Mouse (Mus musculus): ENCODE data around the gene Pcyox1. TPM values are rescaled to one million over a fixed set of nuclear protein-coding genes. Genes with fewer than 3 reads are reported as not detected.
"Not testable (repeated sequence)": the region's sequence is repeated elsewhere in the genome, so short reads cannot be mapped to it uniquely, and the experiment has no call there.

Pcyox1 gene
- total RNA-seq, 4 experiments from 2014 or later, result 151 to 257 (median 207) TPM

DNA sequence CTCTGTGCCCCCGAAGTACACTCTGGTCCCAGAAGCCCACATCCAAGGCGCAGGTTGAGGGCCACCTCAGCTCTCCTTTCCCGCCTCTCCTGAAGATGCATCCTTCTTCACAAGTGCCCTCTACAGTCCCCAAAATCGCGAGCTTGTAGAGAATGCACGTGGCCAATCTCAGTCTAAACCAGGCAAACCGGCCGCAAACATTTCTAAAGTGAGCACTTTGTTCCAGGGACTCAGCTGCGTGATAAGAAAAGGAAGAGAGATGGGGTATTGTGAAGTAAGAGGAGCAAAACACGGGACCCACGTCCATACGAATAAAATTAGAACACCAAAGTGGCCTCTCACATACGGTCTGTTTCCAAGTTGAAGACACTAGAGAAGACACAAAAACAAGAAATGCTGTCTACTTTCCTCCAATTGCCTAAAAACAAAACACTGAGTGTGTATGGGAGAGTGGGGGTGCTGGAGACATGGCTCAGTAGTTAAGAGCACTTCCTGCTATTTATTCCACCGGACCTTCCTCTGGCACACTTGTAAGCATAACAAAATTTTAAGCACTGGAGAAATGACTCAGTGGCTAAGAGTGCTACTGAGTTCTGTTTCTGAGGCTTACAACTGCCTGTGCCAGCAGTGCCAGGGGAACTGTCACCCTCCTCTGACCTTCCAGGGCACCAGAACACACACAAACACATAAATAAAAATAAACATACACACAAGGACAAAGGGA, 465 bp upstream of the Pcyox1 start:
- DNase-seq, result no peak

DNA sequence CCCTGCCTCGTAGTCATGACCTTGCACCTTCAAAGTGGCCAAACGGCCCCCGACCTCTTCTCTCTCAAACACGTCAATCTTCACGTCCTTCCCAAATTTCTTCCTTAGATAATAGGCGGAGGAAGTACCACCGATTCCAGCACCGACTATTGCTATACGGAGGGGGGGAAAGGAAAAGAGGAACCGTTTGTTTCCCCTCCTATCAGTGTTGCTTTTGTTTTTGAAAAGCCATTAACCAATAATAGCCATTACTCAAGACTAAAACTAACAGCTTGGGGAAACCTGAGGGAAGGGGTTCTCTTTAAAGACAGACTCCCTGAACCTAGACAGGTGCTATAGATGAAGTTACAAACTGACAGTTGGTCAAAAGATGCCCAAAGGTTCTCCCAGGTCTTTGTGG, 985 bp downstream of the Pcyox1 start:
- DNase-seq, result no peak

DNA sequence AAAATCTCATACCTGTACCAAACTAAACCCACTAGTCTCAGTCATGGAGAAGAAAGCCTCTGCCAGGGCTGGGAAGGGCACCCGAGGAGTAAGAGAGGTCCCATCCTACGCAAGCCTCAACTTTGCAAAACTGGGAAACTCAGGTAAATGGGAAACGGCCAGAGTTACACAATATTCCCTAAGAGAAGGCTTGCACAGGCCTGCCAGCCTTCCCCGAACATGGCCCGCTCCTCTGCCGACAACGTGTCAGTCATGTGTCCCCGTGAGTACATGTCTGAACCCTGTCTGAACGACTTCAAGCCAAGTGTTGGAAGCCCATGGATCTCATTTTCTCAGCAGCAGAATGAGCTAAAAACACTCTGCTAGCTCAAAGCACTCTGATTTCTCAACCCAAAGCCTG, 1.9 kb downstream of the Pcyox1 start:
- DNase-seq, result no peak

DNA sequence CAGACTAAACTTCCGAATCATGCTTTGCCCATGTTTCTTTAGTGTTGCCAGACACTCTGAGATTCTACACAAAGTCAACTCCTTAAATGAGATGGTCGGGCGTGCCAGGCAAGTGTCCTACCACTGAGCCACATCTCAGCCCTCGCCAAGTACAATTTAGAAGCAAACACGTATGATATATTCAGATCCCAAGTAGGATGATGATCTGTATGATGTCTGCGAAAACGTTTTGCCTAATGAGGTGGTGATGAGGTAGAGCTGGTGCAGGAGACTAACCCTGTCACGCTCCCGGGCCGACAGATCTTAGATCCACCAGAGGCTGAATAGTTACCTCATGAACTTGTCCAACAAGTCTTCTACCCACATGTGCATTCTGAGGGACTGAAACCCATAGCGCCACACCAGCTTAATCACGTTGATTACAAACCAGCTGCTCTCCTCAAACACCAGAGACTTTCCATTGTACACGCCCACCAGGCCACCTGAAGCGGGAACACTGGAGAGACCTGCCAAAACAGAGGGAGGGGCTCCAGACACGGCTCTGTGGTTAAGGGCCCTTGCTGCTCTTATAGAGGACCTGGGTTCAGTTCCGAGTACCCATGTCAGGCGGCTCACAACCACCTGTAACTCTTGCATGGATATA, 2.8 kb downstream of the Pcyox1 start:
- no peak for DNase-seq

DNA sequence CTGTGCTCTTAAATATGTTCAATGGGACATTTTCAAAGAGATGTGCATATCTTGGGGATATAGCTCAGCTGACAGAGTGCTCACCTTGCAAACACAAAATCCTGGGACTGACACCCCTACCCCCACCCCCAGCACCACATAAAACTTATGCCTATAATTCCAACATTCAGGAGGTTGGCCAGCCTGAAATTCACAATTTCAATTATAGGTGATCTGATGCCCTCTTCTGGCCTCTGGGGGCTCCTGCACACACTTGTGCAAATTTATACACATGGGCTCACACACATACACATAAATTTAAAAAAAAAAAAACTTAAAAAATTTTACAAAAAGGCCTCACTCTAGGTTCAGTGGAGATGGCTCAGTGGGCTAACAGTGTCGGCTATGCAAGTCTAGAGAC, 3.8 kb downstream of the Pcyox1 start:
- DNase-seq, result no peak

DNA sequence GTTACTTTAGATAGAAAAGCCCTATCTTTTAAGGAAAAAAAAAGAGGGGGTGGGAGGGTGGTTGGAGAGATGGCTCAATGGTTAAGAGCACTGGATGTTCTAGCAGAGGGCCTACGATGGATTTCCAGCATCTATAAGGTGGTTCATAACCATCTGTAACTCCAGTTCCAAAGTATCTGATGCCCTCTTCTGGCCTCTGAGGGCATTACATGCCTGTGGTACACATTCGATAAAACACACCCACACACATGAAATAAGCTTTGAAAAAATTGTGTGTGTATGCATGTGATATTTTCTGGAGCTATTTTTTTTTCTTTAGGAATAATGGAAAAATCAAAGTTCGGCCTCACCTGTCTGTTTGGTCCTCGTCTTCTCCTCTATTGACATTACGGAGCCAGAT, 5.6 kb downstream of the Pcyox1 start:
- no peak for DNase-seq

DNA sequence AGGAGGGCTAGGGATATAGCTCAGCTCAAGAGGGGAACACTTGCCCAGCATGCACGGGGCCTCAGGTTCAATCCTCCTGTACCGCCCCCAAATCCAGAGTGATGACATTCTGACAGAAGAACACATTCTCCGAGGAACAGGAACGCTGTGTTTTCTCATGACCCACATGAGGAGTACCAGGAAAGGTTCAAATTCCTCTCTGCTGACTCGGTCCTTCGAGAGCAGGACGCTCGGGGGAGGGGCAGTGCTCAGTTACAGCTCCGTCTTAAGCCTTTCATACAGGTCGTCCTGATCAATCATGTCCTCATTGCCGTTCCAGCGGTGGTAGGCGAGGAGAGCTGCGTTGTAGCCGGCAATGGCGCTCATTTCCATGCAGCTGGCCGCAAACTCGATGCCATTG, 8.5 kb downstream of the Pcyox1 start:
- DNase-seq, result no peak

DNA sequence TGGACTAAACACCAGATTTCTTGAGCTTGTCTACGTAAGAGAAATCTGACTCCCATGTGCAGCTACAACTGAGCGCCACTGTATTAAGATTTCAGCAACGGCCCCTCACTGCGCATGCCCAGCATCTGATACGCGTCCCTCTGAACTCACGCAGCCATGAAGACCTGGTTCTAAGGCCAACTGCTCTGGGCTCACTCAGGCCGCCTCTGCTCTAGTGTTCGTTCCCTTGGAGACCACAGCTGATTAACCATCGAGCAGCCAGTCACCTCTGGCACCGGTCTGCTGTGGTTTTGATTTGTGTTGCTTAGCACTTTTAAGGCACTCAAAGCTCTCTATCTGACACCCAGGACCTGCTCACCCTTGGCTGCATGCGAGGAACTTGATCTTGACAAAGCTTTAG, 9.6 kb downstream of the Pcyox1 start:
- no peak for DNase-seq

DNA sequence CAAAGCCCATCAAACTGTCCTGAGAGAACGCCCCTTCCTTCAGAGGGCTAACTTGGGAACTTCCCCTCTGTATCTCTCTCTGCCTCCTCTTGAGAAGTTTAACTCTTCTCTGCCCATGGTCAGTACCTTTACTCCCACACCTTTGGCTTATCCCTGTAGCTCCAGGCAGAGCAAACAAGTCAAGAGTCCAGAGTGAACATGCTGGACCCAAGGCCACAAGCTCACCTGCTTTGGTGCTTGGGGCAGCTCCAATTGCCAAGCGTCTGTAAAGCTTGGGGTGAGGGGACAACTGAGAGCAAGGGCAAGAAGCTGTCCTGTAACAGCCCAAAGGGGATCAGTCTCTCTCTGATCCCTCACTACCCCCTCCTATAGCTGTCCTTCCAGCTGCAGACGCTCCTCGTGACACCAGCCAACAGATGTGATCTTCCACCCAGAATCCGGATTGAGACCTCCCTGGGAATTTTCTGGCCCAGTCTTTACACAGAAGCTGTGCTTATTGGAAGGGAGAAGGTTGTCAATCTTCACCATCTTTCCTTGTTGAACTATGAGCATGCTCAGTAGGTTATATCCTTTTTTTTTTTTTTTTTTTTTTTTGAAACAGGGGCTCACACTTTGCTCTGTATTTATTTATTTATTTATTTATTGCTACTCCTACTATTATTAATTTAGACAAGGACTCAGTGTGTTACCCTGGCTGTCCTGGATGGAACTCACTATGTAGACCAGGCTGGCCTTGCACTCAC, 11.4 kb downstream of the Pcyox1 start:
- no peak for DNase-seq

DNA sequence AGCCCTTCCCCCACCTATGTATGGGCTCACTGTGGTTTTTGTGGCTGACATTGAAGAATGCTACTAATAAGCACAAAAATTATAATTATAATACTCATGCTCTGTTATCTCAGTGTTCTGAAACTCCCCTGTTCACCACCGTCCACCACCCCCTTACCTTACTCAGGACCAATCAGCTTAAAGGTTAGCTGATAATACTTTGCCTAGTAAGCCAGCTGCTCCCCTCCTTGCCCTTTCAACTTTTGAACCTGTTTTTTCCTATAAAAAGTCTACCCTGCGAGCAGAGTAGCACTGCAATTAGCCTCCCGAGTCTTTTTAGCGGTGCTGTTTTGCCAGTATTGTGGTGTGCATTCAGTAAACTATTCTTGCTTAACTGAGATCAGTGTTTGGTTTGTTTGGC, 12.3 kb downstream of the Pcyox1 start:
- no peak for DNase-seq

DNA sequence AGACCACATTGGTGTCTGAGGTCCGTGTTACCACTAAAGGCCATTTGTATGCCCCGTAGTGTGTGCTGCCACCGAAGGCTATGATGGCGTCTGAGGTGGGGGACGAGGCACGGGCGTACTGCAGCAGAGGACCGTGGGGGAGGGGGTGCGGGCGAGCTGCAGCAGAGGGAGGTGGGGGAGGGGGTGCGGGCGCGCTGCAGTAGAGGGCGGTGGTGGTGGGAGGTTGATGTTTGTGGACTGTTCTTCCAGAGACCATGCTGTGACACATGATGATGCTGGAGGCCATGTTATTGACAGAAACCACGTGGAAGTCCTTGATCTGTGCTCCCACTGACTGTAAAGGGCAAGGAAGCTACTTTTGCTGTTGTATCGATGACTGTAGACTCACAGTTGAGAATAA, 13.6 kb downstream of the Pcyox1 start:
- DNase-seq, result no peak

DNA sequence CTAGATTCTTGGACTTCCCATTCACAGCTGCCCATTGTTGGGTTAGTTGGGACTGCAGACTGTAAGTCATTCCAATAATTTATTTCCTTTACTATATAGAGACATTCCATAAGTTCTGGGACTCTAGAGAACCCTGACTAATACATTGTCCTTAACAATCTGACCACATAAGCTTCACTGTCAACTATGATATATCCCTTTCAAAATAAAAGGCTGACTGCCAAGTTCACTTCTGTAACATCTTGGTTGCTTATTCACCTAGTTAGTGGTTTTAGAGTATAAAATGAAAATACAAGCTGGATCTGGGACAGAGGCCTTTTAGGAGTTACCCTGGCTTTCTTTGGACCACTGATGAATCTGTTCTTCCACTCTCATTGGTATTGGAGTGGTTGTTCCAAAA, 14.4 kb downstream of the Pcyox1 start:
- no peak for DNase-seq

DNA sequence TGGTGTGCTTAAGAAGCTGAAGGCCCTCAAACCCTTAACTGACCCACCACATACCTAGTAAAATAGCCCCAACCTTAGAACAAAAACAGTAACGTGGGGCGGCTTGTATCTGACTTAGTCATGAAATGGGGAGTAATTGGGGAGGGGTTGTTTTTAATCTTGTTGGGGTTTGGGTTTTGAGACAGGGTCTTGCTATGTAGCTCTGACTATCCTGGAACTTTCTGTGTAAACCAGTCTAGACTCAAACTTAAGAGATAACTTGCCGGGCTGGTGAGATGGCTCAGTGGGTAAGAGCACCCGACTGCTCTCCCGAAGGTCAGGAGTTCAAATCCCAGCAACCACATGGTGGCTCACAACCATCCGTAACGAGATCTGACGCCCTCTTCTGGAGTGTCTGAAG, 16.8 kb downstream of the Pcyox1 start:
- DNase-seq, result not testable (repeated sequence)

DNA sequence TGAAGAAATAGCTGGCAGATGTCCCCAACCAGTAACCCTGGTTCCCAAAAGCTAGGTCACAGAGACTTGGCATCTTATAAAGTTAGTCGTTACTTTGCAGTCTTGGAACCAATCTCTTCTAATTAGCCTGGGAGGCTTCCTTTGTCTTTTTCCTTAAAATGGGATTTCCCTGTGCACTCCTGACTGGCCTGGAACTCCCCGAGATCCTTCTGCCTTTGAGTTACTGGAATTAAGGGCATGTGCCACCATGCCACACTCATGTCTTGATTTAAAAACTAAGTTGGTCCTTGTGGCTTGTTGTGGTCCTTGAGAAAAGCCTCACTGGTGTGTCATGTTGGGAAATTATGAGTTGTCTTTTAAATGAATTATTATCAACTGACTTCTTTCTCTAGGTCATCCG, 18.6 kb downstream of the Pcyox1 start:
- DNase-seq, result peak; percentile 42

DNA sequence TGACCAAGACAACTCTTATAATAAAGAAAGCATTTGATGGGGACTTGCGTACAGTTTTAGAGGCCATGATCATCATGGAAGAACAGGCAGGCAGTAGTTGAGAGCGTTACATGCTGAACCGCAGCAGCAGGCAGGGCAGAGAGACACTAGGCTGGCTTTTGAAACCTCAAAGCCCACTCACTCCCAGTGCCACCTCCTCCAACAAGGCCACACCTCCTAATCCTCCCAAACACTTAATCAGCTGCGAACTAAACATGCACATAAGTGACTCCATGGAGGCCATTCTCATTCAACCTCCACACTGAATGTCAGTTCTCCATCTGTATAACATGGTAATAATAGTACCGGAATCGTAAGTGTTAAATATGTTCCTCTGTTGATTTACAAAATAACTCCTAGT, 23.4 kb downstream of the Pcyox1 start:
- no peak for DNase-seq

DNA sequence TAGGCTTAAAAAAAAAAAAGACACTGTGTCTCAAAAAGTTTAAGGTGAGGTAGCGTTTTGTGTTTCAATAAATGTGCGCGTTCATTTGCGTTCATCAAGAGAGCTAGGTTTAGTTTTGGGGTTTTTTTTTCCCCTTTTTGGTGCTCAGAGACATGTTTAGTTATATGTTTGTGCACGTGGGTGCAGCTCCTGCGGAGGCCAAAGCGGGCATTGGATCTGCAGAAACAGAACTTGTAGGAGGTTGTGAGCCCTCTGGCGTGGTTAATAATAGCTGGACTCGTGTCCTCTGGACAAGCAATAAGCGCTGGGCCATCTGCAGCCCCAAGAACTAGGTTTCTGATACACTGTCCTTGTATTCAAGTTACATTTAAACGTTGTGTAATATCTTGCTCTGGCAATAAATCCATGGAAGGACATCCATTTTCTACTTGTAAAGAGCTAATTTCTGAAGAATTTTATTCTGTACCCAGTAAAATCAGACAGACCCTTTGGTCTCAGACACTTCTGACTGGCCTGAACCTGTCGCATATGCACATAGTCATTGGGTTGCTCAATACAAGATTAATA, 24.9 kb downstream of the Pcyox1 start:
- DNase-seq, result no peak

DNA sequence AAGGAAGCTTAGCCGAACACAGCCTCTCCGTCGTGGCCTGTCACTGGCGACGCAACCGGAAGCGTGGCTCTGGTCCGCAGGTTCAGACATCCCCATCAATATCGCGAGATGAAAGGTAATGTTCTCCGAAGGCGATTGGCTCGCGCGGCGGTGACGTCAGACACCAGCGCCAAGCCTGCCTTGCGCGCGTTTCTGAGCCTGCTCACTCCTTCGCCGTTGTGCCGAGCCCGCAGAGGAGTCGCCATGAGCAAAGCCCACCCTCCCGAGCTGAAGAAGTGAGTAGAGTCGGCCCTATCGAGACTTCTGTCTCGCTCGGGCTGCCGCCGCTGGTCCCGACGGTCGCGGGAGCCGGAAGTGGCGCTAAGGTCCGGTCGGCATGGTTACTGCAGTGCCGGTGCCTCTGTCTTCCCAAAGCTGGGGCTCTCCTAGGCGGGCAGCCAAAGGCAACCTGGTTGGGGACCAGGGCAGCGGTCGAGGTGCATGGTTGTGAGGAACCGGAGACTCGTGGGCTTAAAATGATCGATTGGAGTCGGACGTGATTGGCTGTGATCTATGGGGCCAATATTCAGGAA, 25.5 kb downstream of the Pcyox1 start:
- peak; percentile 94 for DNase-seq

DNA sequence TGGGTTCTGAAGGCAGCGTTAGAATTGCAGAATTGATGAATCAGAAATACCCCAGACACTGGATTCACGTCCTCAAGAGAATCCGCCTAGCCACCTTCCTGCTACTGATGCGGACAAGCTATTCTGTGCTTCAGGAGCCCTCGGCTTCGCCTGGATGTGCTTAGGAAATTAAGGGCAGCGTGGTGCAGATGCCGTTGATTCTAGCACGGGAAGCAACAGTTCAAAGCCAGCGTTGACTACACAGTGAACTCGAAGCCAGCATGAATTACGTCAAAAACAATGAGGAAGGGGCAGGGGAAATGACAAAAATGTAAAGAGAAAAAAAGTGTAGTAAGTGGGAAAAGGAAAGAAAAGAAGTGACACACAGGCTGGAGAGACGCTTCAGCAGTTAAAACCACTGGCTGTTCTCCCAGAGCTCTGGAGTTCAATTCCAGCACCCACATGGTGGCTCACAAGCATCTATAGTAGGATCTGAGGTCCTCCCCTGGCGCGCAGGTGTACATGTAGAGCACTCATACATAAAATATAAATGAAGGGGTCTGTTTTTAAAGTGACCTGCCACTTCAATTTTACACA, 26.1 kb downstream of the Pcyox1 start, which contains the start of gene Snrpg:
Gene Snrpg, plus strand, starts transcription at position 541 of the 576 bp plus-strand sequence.
- no peak for DNase-seq

DNA sequence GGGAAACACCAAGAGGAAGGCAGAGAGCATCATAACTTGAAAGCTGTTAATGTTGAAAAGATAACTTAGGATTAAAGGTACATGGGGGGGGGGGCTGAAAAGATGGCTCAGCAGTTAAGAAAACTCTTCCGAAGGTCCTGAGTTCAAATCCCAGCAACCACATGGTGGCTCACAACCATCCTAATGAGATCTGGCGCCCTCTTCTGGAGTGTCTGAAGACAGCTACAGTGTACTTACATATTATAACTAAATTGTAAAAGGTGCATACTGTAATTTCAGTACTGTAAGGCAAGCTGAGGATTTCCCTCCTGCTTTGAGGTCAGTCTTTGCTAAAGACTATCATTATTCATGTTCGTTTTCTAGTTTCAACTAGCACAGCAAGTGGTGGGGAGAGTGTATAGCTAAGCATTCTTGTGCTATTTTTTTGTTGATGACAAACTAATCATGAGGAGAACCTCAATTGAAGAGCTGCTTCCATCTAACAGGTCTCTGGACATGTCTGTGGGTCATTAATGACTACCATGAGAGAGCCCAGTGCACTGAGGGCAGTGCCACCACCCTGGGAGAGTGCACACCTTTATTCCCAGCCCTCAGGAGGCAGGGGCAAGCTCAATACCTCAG, 26.8 kb downstream of the Pcyox1 start:
- DNase-seq, result no peak

DNA sequence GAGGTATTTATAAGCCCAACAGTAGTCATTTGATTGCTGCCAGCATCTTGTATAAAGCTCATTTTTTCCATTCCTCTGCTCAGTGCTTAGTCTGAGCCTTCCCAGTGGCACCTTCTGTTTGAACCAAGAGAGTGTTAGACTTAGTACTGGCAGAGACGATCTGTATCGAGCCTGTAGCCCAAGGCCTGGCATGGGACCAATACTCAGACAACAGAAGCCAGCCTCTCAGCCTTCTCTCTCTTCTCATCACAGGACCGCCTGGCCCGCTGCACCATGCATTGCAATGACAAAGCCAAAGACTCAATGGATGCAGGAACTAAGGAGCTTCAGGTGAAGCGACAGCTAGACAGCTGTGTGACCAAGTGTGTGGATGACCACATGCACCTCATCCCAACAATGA, 28.5 kb downstream of the Pcyox1 start:
- DNase-seq, result no peak

DNA sequence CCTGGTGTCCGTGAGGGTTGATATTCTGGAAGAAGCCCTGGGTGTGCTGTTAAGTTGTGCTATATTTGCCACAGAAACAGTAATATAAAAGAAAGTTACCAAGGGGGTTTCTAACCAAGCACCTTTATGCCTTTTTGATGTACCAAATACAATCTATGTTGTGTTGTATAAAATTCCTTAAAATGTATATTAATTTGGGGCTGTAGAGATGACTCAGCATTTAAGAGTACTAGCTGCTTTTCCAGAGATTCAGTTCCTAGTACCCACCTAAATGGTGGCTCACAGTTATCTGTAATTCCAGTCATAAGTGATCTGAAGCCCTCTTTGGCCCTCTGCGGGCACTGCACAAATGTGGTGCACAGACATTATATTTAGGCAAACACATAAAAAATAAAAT, 30.1 kb downstream of the Pcyox1 start:
- DNase-seq, result no peak

Measured in adrenal gland, adult 8-10 months (tissue).